Mouse (Mus musculus) spleen, embryonic (tissue): ENCODE measurements around the gene Hist1h2ac.

ENCODE experiments used
- CTCF ChIA-PET: fragments of 350-600 bp; sonication (Branson Sonifier 250); formaldehyde crosslinking; loops from one replicate; lab custom pipeline; 2022; lab: Charles Lee

Gene Hist1h2ac

DNA sequence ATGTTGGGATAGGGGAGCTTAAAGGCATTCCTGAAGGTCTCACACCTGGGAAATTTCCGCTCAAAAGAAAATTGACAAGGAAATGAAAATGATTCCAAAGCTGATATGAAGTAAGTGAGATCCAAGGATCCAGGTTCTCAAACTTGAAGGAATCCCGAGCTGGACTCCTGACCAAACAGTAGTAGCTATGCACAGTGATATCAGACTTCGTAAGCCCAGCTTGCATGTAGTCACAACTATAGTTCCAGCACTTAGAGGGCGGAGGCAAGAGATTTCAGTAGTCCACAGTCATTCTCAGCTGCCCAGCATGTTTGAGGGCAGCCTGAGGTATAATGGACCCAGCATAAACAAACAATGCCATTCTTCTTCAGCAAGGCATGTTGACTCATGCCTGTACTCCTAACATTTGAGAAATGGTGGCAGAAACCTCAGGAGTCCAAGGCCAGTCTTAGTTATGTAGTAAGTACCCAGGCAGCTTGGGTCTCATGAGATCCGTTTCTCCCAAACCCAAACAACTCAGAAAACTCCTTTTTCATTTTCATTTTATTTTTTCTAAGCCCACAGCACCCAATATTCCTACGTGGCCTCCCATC lies 1.7 kb downstream of the Hist1h2ac start:
- CTCF ChIA-PET: interaction anchor here (1.0 to 1.7 kb wide), 2 partner anchors 15 to 84 kb away, joined by 3 to 6 read pairs; partner anchors contain the start of gene Hist1h4c

DNA sequence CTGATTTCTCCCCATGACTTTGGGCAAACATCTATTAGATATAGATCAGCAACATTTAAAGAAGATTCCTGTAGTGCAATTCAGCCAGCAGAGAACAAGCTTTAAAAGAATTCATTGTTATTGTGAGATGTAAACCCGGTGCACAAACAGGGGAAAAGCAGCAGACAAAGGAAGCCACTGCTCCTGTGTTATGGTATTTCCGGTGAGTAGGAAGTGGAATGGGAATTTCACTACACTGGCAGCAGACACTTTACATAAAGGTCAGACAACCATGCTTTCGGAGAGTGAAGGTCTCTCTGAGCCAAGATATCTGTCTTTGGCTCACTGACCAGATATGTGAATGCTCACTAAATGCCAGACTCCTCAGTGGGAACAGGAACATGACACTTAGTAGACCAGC lies 21.2 kb downstream of the Hist1h2ac start:
- CTCF ChIA-PET: interaction anchor here (0.5 kb wide), 1 partner anchor 72 kb away, joined by 7 read pairs; no protein-coding TSS in a partner anchor

DNA sequence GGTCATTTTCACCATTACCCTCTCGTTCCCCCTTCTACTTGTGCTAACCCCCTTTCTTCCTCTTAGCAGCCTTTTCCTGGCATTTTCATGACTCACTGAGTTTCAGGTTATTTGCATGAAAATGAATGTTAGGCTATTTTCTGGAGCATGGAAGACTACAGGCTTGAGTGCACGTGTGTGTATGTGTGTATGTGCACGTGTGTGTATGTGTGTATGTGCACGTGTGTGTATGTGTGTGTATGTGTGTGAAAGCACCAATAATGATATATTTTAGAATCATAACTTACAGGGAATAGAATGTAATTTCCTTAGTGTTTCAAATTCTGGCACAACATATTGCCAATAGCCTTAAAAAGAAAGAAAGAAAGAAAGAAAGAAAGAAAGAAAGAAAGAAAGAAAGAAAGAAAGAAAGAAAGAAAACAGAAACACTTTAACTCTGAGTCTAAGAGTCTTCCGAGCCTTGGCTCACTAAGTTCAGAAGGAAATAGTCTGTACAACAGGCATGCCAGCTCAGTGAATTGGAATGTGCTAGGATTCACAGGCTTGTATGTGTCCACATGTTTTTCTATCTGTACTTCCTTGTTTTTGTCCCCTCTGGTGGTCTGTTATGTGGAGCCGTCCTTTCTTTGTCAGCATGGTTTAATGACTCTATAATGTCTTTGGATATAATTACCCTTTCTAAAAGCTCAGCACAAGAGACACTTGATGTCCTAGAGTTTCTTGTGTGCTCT lies 23.9 kb downstream of the Hist1h2ac start:
- CTCF ChIA-PET: no interaction called here
